Mouse (Mus musculus): ENCODE measurements around the gene Vti1a.

DNA sequence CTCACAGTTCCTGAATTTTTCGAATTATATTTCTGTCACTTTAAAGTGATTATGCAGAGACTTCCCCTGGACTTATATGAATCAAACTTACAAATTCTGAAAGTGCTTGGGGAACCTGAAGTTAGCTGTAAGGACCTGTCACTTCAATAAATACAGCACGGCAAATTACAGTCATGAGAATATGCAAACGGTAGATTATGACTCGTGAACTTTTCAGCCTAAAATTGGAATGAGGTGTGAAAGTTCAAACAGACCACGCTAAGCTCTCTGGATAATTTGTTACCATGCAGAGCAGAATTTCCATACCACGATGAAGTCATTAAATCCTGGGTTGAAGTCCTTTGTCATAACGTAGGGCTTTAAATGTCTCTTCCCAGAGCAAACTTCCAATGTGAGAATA is 66.7 kb downstream of the Vti1a start:
- TF ChIP-seq CTCF (IDR thresholded peaks at IDR 0.05; ENCODE audit: low read depth) (no peak), EP300 (IDR thresholded peaks at IDR 0.05; ENCODE audit: low read depth) (no peak)
